Mouse (Mus musculus): ENCODE measurements around the gene Ucma.

GRCm38 (mm10) chr2:5028047-5028446 lies 52.1 kb downstream of the Ucma start:
- TF ChIP-seq POLR2A (IDR thresholded peaks at IDR 0.05; ENCODE audit: low read depth, low read length), result no peak
- no peak for TF ChIP-seq CTCF (IDR thresholded peaks at IDR 0.05; ENCODE audit: extremely low read depth, insufficient read length, insufficient replicate concordance, low read depth, low read length)
